In the genomic region with DNA sequence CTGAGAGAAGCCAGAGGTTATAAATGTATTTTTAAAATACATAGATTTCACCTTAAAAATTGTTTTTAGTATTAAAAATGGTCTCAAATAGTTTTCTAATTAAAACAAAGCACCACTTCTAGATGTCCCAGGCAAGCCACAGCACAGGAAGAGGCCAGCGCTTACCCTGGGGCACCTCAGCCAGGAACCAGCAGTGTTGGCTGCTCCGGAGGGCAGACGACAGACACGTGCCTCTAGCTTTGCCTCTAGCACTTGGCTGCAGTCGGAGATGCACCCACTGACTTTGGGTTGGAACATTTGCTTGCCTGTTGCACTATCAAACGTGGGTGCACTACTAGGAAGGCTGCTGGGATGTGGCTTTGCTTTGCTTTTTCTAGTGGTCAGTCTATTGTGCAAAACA, we compare ENCODE assay signal across 31 mouse cellular contexts. TPM values are rescaled to one million over a fixed set of nuclear protein-coding genes. Genes with fewer than 3 reads are reported as not detected.
DNase-seq lines count a peak whose midpoint lies in the region; ATAC-seq and TF ChIP-seq lines count a peak whose summit lies in the region.
"Had no signal": no experiment of that assay in that cellular context is flagged by ENCODE, and none has a peak within 500 bp of the region (broad histone marks: within the 10 kb centered on the region; RNA-seq: fewer than 3 reads in every experiment).

No protein-coding gene starts in this region.

- TF ChIP-seq CTCF in midbrain, postnatal 0 days (IDR thresholded peaks at IDR 0.05): no peak

- no peaks in the 10 kb centered on the region for H3K9me3 ChIP-seq in limb, embryonic 10.5 days (replicated peaks)
- no peaks in the 10 kb centered on the region for H3K9me3 ChIP-seq in midbrain, postnatal 0 days (ENCODE audit: low read length)
- H3K9me3 ChIP-seq: forebrain, embryonic 13.5 days; heart, embryonic 10.5 days; heart, embryonic 15.5 days; hindbrain, embryonic 12.5 days; intestine, embryonic 15.5 days; neural tube, embryonic 13.5 days had no signal

- peak; percentile 33 for DNase-seq in embryo, embryonic 11 days
- DNase-seq in embryo, embryonic 9.5 days (ENCODE audit: extremely low spot score): no peak
- DNase-seq in left cerebral cortex, postnatal 4 days: peak; percentile 37
- no peak for DNase-seq in left cerebral cortex, adult 8-10 months (ENCODE audit: low spot score in 2 of 2)
- peak; percentile 42 for DNase-seq in limb, embryonic 10.5 days (ENCODE audit: low spot score)
- no peak for DNase-seq in midbrain, postnatal 0 days (ENCODE audit: low spot score)
- DNase-seq: adrenal gland, adult 8-10 months; cerebellum, adult 9-10 months; gastrocnemius, postnatal 14 days; heart, adult 11 months; kidney, postnatal 14 days; liver; lung, adult 2 months; lung, postnatal 10 days; right cerebral cortex, postnatal 4 days had no signal

- 32% methylated on average over 6 of the region's 6 CpGs for WGBS in limb, embryonic 10.5 days
- 31% methylated on average over 6 of the region's 6 CpGs for WGBS in midbrain, postnatal 0 days

- H3K9ac ChIP-seq in midbrain, postnatal 0 days (replicated peaks; ENCODE audit: low read length, poor library complexity, severe bottlenecking): no peak overlapping the region
- H3K9ac ChIP-seq: forebrain, embryonic 13.5 days; heart, embryonic 15.5 days; hindbrain, embryonic 12.5 days; intestine, embryonic 15.5 days; liver, embryonic 14.5 days; neural tube, embryonic 13.5 days had no signal

- no peaks in the 10 kb centered on the region for H3K36me3 ChIP-seq in limb, embryonic 10.5 days
- H3K36me3 ChIP-seq in midbrain, postnatal 0 days (ENCODE audit: insufficient read depth, low read length): no peaks in the 10 kb centered on the region
- H3K36me3 ChIP-seq: heart, embryonic 10.5 days; heart, embryonic 15.5 days; hindbrain, embryonic 12.5 days; intestine, embryonic 15.5 days; neural tube, embryonic 13.5 days had no signal

- H3K27ac ChIP-seq in limb, embryonic 10.5 days: 0 out of 2 replicates have a peak overlapping the region, but pooled peaks have one; percentile 5
- H3K27ac ChIP-seq in midbrain, postnatal 0 days (ENCODE audit: low read depth, low read length): no peak overlapping the region
- H3K27ac ChIP-seq: forebrain, embryonic 13.5 days; heart, embryonic 10.5 days; heart, embryonic 15.5 days; hindbrain, embryonic 12.5 days; hindbrain, postnatal 0 days; intestine, embryonic 15.5 days; liver, embryonic 14.5 days; macrophage; neural tube, embryonic 13.5 days had no signal

- peaks cover 45% of the 10 kb centered on the region for H3K4me1 ChIP-seq in limb, embryonic 10.5 days
- H3K4me1 ChIP-seq in midbrain, postnatal 0 days (ENCODE audit: insufficient read depth, low read length): no peaks in the 10 kb centered on the region; the same call in 1 of the 2 replicates

- H3K27me3 ChIP-seq in limb, embryonic 10.5 days (ENCODE audit: low read depth, poor library complexity, severe bottlenecking): no peaks in the 10 kb centered on the region
- no peaks in the 10 kb centered on the region for H3K27me3 ChIP-seq in midbrain, postnatal 0 days (ENCODE audit: insufficient read depth, low read length)
- H3K27me3 ChIP-seq: CH12.LX; heart, embryonic 15.5 days; hindbrain, embryonic 12.5 days; intestine, embryonic 15.5 days; neural tube, embryonic 13.5 days had no signal

- no peak overlapping the region for H3K4me2 ChIP-seq in midbrain, postnatal 0 days (ENCODE audit: low read depth, low read length, poor library complexity, severe bottlenecking)
- H3K4me2 ChIP-seq: forebrain, embryonic 13.5 days; heart, embryonic 15.5 days; hindbrain, embryonic 12.5 days; intestine, embryonic 15.5 days; midbrain, embryonic 11.5 days; neural tube, embryonic 13.5 days had no signal

- intact Hi-C loops in left cerebral cortex, postnatal 4 days (cut with DNase I): no loop called here

- no peak overlapping the region for H3K4me3 ChIP-seq in limb, embryonic 10.5 days
- H3K4me3 ChIP-seq in midbrain, postnatal 0 days (ENCODE audit: low read depth, low read length): no peak overlapping the region
- H3K4me3 ChIP-seq: forebrain, embryonic 13.5 days; heart, embryonic 10.5 days; heart, embryonic 15.5 days; hindbrain, embryonic 12.5 days; intestine, embryonic 15.5 days; neural tube, embryonic 13.5 days had no signal

- 0 out of 2 replicates have a peak, but pooled peaks have one; percentile 47 for ATAC-seq in common myeloid progenitor, adult 5-6 weeks (replicated peaks; ENCODE audit: low read depth, poor library complexity, severe bottlenecking)
- ATAC-seq in midbrain, postnatal 0 days (ENCODE audit: low FRiP score): no peak
- ATAC-seq: activated CD4-positive, CD25-positive, alpha-beta regulatory T cell, adult 4 months; forebrain, embryonic 13.5 days; hindbrain, postnatal 0 days; intestine, embryonic 15.5 days had no signal

RNA-seq across cellular contexts. Expression of a gene that starts 30.4 kb away (rescaled TPM):
- total RNA-seq in left cerebral cortex, postnatal 4 days (2021): under 1 TPM in 1 of 2 experiments, not detected in 1; 0.16 TPM
- under 1 TPM in 2 of 4 experiments, not detected in 2; 0.11 to 0.19 TPM for total RNA-seq in left cerebral cortex, adult 8-10 months (2022)
- 0.09 TPM in 1 of 2 replicates, not detected in the other for total RNA-seq in common myeloid progenitor, adult 5-6 weeks (2017)
- polyA plus RNA-seq in limb, embryonic 10.5 days (2016; fragmentation: Nextera tagmentation; extraction: Ambion mirVana): 0.16 and 0.18 TPM in 2 replicates
- total RNA-seq in midbrain, postnatal 0 days (2014; rRNA removed): 0.14 TPM in 1 of 2 replicates, not detected in the other
- 0.12 and 0.20 TPM in 2 replicates for polyA plus RNA-seq in midbrain, postnatal 0 days (2015; fragmentation: Nextera tagmentation; extraction: Ambion mirVana)
- total RNA-seq: heart, postnatal 25 days had no signal
- polyA plus RNA-seq: activated CD4-positive, CD25-positive, alpha-beta regulatory T cell, adult 4 months; C2C12; heart, embryonic 10.5 days; liver, embryonic 14.5 days; macrophage; spleen, adult 2 months had no signal

RNA-seq across cellular contexts. Expression of a gene that starts 30.6 kb away (rescaled TPM):
- total RNA-seq in left cerebral cortex, postnatal 4 days (2021): 10 to 100 TPM; 46.5 to 47.2 TPM
- 10 to 100 TPM; 41.2 to 50.7 (median 46.4) TPM for total RNA-seq in left cerebral cortex, adult 8-10 months (2022)
- total RNA-seq in common myeloid progenitor, adult 5-6 weeks (2017): 30.7 and 44.4 TPM in 2 replicates
- 36.8 and 45.4 TPM in 2 replicates for polyA plus RNA-seq in limb, embryonic 10.5 days (2016; fragmentation: Nextera tagmentation; extraction: Ambion mirVana)
- total RNA-seq in midbrain, postnatal 0 days (2014; rRNA removed): 39.1 and 45.5 TPM in 2 replicates
- polyA plus RNA-seq in midbrain, postnatal 0 days (2015; fragmentation: Nextera tagmentation; extraction: Ambion mirVana): 58.9 and 59.7 TPM in 2 replicates

Comparison
In these comparisons a context has a peak if more than half of its experiments do, and no peak if none do; other contexts are left out.
1. DNase-seq: peak in embryo, embryonic 11 days (single experiment), left cerebral cortex, postnatal 4 days (single experiment) and limb, embryonic 10.5 days (single experiment); none in embryo, embryonic 9.5 days (single experiment), left cerebral cortex, adult 8-10 months (0 of 2) and midbrain, postnatal 0 days (single experiment).